Mouse (Mus musculus): ENCODE measurements at regions not wholly inside any gene's neighbourhood (a gene's known extent, or its start where the extent isn't known, plus 50 kb on each side); places are given as distances from the start of the nearest gene placed in this dataset.

GRCm38 (mm10) chr6:99784804-99785203 lies 58.6 kb upstream of the Prok2 start:
- no peak for ATAC-seq (ENCODE audit: low read depth)
- no peak overlapping the region for H3K27ac ChIP-seq (ENCODE audit: low read length)
- H3K4me3 ChIP-seq (ENCODE audit: low read depth, low read length): no peak overlapping the region
- no peaks in the 10 kb centered on the region for H3K36me3 ChIP-seq (ENCODE audit: control insufficient read depth, insufficient read depth)
- H3K9me3 ChIP-seq (replicated peaks; ENCODE audit: control insufficient read depth, low read length): no peaks in the 10 kb centered on the region
- no peaks in the 10 kb centered on the region for H3K4me1 ChIP-seq (ENCODE audit: control insufficient read depth, low read depth, low read length)
- no peaks in the 10 kb centered on the region for H3K27me3 ChIP-seq (ENCODE audit: control insufficient read depth, insufficient read depth, low read depth, low read length)
- H3K9ac ChIP-seq (ENCODE audit: low read depth, low read length): no peak overlapping the region
- H3K4me2 ChIP-seq (ENCODE audit: low read depth, low read length): no peak overlapping the region
- WGBS (ENCODE audit: insufficient replicate concordance): 66% methylated on average over 3 of the region's 3 CpGs

- Histone ChIP-seq H3K9me3 (replicated peaks; ENCODE audit: control insufficient read depth, low read length) (no peaks in the 10 kb centered on the region), H3K9ac (ENCODE audit: low read depth, low read length) (no peak overlapping the region), H3K27ac (ENCODE audit: low read length) (no peak overlapping the region), H3K36me3 (ENCODE audit: control insufficient read depth, insufficient read depth) (no peaks in the 10 kb centered on the region), H3K4me1 (ENCODE audit: control insufficient read depth, low read depth, low read length) (no peaks in the 10 kb centered on the region), H3K27me3 (ENCODE audit: control insufficient read depth, insufficient read depth, low read depth, low read length) (no peaks in the 10 kb centered on the region), H3K4me3 (ENCODE audit: low read depth, low read length) (no peak overlapping the region), H3K4me2 (ENCODE audit: low read depth, low read length) (no peak overlapping the region)
- 59% methylated on average over 8 of the region's 8 CpGs for WGBS (ENCODE audit: insufficient replicate concordance)
- no peak for ATAC-seq (ENCODE audit: low read depth)
Measured at GRCm38 (mm10) chr6:99784285-99784684, 58.1 kb upstream of the Prok2 start.

- H3K9ac ChIP-seq (ENCODE audit: low read depth, low read length): no peak overlapping the region
- no peaks in the 10 kb centered on the region for H3K4me1 ChIP-seq (ENCODE audit: control insufficient read depth, low read depth, low read length)
- no peak overlapping the region for H3K27ac ChIP-seq (ENCODE audit: low read length)
- no peaks in the 10 kb centered on the region for H3K36me3 ChIP-seq (ENCODE audit: control insufficient read depth, insufficient read depth)
- no peak for ATAC-seq (ENCODE audit: low read depth)
- H3K4me2 ChIP-seq (ENCODE audit: low read depth, low read length): no peak overlapping the region
- 54% methylated on average over 2 of the region's 2 CpGs for WGBS (ENCODE audit: insufficient replicate concordance)
- H3K27me3 ChIP-seq (ENCODE audit: control insufficient read depth, insufficient read depth, low read depth, low read length): no peaks in the 10 kb centered on the region
- H3K9me3 ChIP-seq (replicated peaks; ENCODE audit: control insufficient read depth, low read length): no peaks in the 10 kb centered on the region
- no peak overlapping the region for H3K4me3 ChIP-seq (ENCODE audit: low read depth, low read length)
Measured at GRCm38 (mm10) chr6:99782996-99783395, 56.8 kb upstream of the Prok2 start.
